Mouse (Mus musculus): ENCODE data around the gene Henmt1. TPM values are rescaled to one million over a fixed set of nuclear protein-coding genes. Genes with fewer than 3 reads are reported as not detected.

The Henmt1 gene
- total RNA-seq, 2 experiments from 2014 or later = not detected

GRCm38 (mm10) chr3:108997284-108997683, 57.6 kb downstream of the Henmt1 start:
- DNase-seq (ENCODE audit: low spot score in 2 of 2) = no peak

- DNase-seq (ENCODE audit: low spot score in 2 of 2) = no peak
Measured at GRCm38 (mm10) chr3:108997762-108998161, 58.1 kb downstream of the Henmt1 start.

DNA sequence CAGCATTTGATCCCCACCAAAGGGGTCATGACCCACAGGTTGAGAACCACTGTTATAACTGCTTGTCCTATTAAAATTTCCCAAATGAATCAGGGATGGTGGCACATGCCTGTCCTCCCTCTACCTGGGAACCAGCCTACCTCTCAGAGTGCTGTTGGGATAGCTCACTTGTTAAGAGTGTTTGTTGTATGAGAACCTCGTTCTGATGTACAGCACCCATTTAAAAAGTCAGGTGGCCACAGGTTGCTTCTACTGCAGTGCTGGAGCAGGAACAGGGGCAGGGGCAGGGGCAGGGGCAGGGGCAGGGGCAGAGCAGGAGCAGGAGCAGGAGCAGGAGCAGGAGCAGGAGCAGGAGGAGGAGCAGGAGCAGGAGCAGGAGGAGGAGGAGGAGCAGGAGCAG, 59.5 kb downstream of the Henmt1 start:
- DNase-seq (ENCODE audit: low spot score in 2 of 2) = no peak

DNA sequence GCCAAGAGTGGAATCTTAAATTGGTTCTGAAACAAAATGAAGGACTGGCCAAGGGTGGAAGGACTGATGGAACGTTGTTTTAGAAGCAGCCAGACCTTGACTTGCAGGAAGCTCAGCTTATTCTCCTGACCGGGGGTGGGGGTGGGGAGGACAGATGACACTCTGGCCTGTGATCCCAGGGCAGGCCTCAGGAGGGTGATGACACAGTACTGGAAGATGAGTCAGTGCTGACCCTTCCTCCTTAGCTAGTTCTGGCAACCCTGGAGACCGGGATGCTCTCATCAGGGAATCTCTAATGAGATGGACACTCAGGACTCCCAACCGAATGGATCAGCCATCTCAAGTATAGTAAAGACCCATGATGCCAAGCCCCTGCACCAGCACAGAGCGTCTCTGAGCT, 66.1 kb downstream of the Henmt1 start:
- DNase-seq (ENCODE audit: low spot score in 2 of 2) = no peak

DNA sequence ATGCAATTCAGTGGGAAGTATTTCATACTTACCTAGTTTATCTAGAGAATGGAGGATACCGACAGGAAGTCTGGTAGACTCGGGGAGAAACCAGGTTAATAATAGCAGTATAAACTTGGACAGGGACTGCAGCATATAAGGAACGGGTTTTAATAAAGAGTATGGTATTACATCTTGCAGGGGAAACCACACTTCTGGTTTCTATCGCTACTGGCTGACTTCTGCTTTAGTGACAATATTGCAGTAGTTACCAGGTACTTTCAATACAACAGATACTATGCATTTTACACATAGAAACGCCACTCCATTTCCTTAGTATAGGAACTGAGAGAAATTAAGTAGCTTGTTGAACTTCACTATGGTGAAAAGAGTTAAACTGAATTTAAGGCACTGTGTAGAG, 68.5 kb downstream of the Henmt1 start:
- DNase-seq (ENCODE audit: low spot score in 2 of 2) = no peak

Other genes starting within 250 kb of the Henmt1 start
- 10 to 100 TPM; 32.0 to 37.6 TPM for gene Gpsm2, start 217.6 kb upstream of the Henmt1 start, total RNA-seq (2021)
- gene Aknad1, start 200.2 kb upstream of the Henmt1 start, total RNA-seq (2021) = 1 to 10 TPM; 1.2 to 1.3 TPM
- gene Stxbp3, start 99.3 kb upstream of the Henmt1 start, total RNA-seq (2021) = 10 to 100 TPM; 40.8 to 44.2 TPM
- under 1 TPM; 0.31 to 0.42 TPM for gene Fndc7, start 49.9 kb upstream of the Henmt1 start, total RNA-seq (2021)
- 10 to 100 TPM; 40.8 to 45.6 TPM for gene Prpf38b, start 28.1 kb upstream of the Henmt1 start, total RNA-seq (2021)
- not detected for gene Gm9857, start 572 bp downstream of the Henmt1 start, total RNA-seq (2021)
- gene Fam102b, start 87.7 kb downstream of the Henmt1 start, total RNA-seq (2021) = 10 to 100 TPM; 27.6 to 30.9 TPM
- gene Slc25a54, start 140.6 kb downstream of the Henmt1 start, total RNA-seq (2021) = not detected
- 10 to 100 TPM; 40.2 to 50.6 TPM for gene Slc25a24, start 183.3 kb downstream of the Henmt1 start, total RNA-seq (2021)

Data from gastrocnemius, postnatal 4 days (tissue).